Mouse (Mus musculus) neural tube, embryonic 11.5 days (tissue): ENCODE measurements at regions not wholly inside any gene's neighbourhood (a gene's known extent, or its start where the extent isn't known, plus 50 kb on each side); places are given as distances from the start of the nearest gene placed in this dataset.
"Not testable (repeated sequence)": the region's sequence is repeated elsewhere in the genome, so short reads cannot be mapped to it uniquely, and the experiment has no call there.

Source experiments
- ATAC-seq: fragments of 200-750 bp; cut with Nextera tagmentation; 2 replicates; pipeline ENCODE4 v1.8.0; 2017; ENCODE audit warnings: moderate number of reproducible peaks, mild to moderate bottlenecking, moderate TSS enrichment, moderate library complexity; ENCODE audit not compliant: insufficient read depth, low FRiP score, low TSS enrichment
- DNase-seq: peaks from one replicate; pipeline ENCODE4 v3.0.0-alpha.2; 2015; ENCODE audit warnings: low spot score
- H3K27ac ChIP-seq: fragments of 300-500 bp; sonication (generic); 2 replicates; pipeline ENCODE4 v1.5.1; 2014; ENCODE audit warnings: low read depth, mild to moderate bottlenecking, low read length
- H3K27me3 ChIP-seq: fragments of 300-500 bp; sonication (generic); 2 replicates; pipeline ENCODE4 v1.6.1; 2014; ENCODE audit warnings: mild to moderate bottlenecking, low read length, mixed read lengths; ENCODE audit not compliant: control insufficient read depth, insufficient read depth
- H3K36me3 ChIP-seq: fragments of 300-500 bp; sonication (generic); 2 replicates; pipeline ENCODE4 v1.6.1; 2014; ENCODE audit warnings: mild to moderate bottlenecking, low read length, moderate library complexity, mixed read lengths; ENCODE audit not compliant: control insufficient read depth, insufficient read depth
- H3K4me1 ChIP-seq: fragments of 300-500 bp; sonication (generic); 2 replicates; pipeline ENCODE4 v1.6.1; 2014; ENCODE audit warnings: low read length, mixed read lengths; ENCODE audit not compliant: control insufficient read depth, insufficient read depth
- H3K4me2 ChIP-seq: fragments of 300-500 bp; sonication (generic); 2 replicates; pipeline ENCODE4 v1.6.1; 2014; ENCODE audit warnings: low read depth, mild to moderate bottlenecking, moderate library complexity
- H3K4me3 ChIP-seq: fragments of 300-500 bp; sonication (generic); 2 replicates; pipeline ENCODE4 v1.5.1; 2014; ENCODE audit warnings: low read depth, low read length
- H3K9ac ChIP-seq: fragments of 300-500 bp; sonication (generic); 2 replicates; pipeline ENCODE4 v1.6.1; 2014; ENCODE audit warnings: mild to moderate bottlenecking, low read length
- H3K9me3 ChIP-seq: fragments of 300-500 bp; sonication (generic); 2 replicates; pipeline ENCODE4 v1.6.1; 2016; ENCODE audit warnings: low read length; ENCODE audit not compliant: control insufficient read depth
- WGBS: fragments of 180-500 bp; shearing (Covaris S2); extraction: QIAGEN DNeasy Blood & Tissue Kit; methylation state at CpG from one replicate; pipeline ENCODE4 v1.1.7; 2014; 5-methylcytosine and 5-hydroxymethylcytosine counted together

GRCm38 (mm10) chr1:17451204-17451866 is 694.4 kb downstream of the Crisp4 start:
- H3K4me1 ChIP-seq: no peaks in the 10 kb centered on the region
- DNase-seq (no peak), ATAC-seq (no peak)
- no peaks in the 10 kb centered on the region for H3K27me3 ChIP-seq
- no peak overlapping the region for H3K4me3 ChIP-seq
- 0 out of 2 replicates have a peak overlapping the region, but pooled peaks have one; percentile 10 for H3K27ac ChIP-seq
- WGBS: 65% methylated on average over 2 of the region's 2 CpGs
- H3K4me2 ChIP-seq: no peak overlapping the region
- no peaks in the 10 kb centered on the region for H3K36me3 ChIP-seq
- H3K9me3 ChIP-seq: no peaks in the 10 kb centered on the region
- H3K9ac ChIP-seq: no peak overlapping the region

- H3K27ac ChIP-seq: no peak overlapping the region
- no peaks in the 10 kb centered on the region for H3K27me3 ChIP-seq
- H3K4me3 ChIP-seq: no peak overlapping the region
- H3K9ac ChIP-seq: no peak overlapping the region
- no peak for ATAC-seq
- no peaks in the 10 kb centered on the region for H3K36me3 ChIP-seq
- no peak overlapping the region for H3K4me2 ChIP-seq
- DNase-seq: no peak
- H3K9me3 ChIP-seq: no peaks in the 10 kb centered on the region
- no peaks in the 10 kb centered on the region for H3K4me1 ChIP-seq
- WGBS: 39% methylated on average over 1 of the region's 1 CpGs
Observed at GRCm38 (mm10) chr1:17450715-17451114, 695.0 kb downstream of the Crisp4 start.

- no peaks in the 10 kb centered on the region for H3K4me1 ChIP-seq
- no peaks in the 10 kb centered on the region for H3K36me3 ChIP-seq
- H3K4me2 ChIP-seq: no peak overlapping the region
- ATAC-seq (no peak), DNase-seq (no peak)
- H3K9ac ChIP-seq: no peak overlapping the region
- no peaks in the 10 kb centered on the region for H3K27me3 ChIP-seq
- no peaks in the 10 kb centered on the region for H3K9me3 ChIP-seq
- H3K4me3 ChIP-seq: no peak overlapping the region
- no peak overlapping the region for H3K27ac ChIP-seq
Observed at GRCm38 (mm10) chr1:17450295-17450694, 695.4 kb downstream of the Crisp4 start.

- Histone ChIP-seq H3K4me1 (no peaks in the 10 kb centered on the region), H3K36me3 (no peaks in the 10 kb centered on the region), H3K9ac (no peak overlapping the region), H3K27ac (no peak overlapping the region), H3K4me3 (no peak overlapping the region), H3K9me3 (no peaks in the 10 kb centered on the region), H3K4me2 (no peak overlapping the region), H3K27me3 (no peaks in the 10 kb centered on the region)
- 85% methylated on average over 1 of the region's 1 CpGs for WGBS
- no peak for DNase-seq
- no peak for ATAC-seq
Observed at GRCm38 (mm10) chr1:17449291-17449690, 696.4 kb downstream of the Crisp4 start.

GRCm38 (mm10) chr1:17434064-17434463 is 711.6 kb downstream of the Crisp4 start:
- H3K27me3 ChIP-seq, H3K4me3 ChIP-seq, H3K27ac ChIP-seq, DNase-seq, H3K4me1 ChIP-seq, H3K9ac ChIP-seq, H3K36me3 ChIP-seq, H3K4me2 ChIP-seq, ATAC-seq, H3K9me3 ChIP-seq: not testable (repeated sequence)
- WGBS: 90% methylated on average over 5 of the region's 5 CpGs

- 55% methylated on average over 3 of the region's 3 CpGs for WGBS
- ATAC-seq (peak; percentile 23; the same call in 1 of the 2 replicates), DNase-seq (no peak)
- H3K4me3 ChIP-seq: no peak overlapping the region
- no peaks in the 10 kb centered on the region for H3K27me3 ChIP-seq
- H3K36me3 ChIP-seq: no peaks in the 10 kb centered on the region
- H3K4me1 ChIP-seq: no peaks in the 10 kb centered on the region
- H3K9ac ChIP-seq: no peak overlapping the region
- H3K4me2 ChIP-seq: no peak overlapping the region
- H3K27ac ChIP-seq: no peak overlapping the region
- no peaks in the 10 kb centered on the region for H3K9me3 ChIP-seq
Observed at GRCm38 (mm10) chr1:17415958-17416357, 729.7 kb downstream of the Crisp4 start.

- H3K27me3 ChIP-seq: no peaks in the 10 kb centered on the region
- H3K4me3 ChIP-seq: no peak overlapping the region
- ATAC-seq (no peak), DNase-seq (no peak)
- H3K4me2 ChIP-seq: no peak overlapping the region
- no peaks in the 10 kb centered on the region for H3K9me3 ChIP-seq
- no peak overlapping the region for H3K27ac ChIP-seq
- H3K9ac ChIP-seq: no peak overlapping the region
- H3K4me1 ChIP-seq: no peaks in the 10 kb centered on the region
- 90% methylated on average over 9 of the region's 9 CpGs for WGBS
- H3K36me3 ChIP-seq: no peaks in the 10 kb centered on the region
Observed at GRCm38 (mm10) chr1:17394893-17395292, 750.8 kb downstream of the Crisp4 start.

GRCm38 (mm10) chr1:17392114-17392819 is 753.4 kb downstream of the Crisp4 start:
- Histone ChIP-seq H3K36me3 (no peaks in the 10 kb centered on the region), H3K9me3 (no peaks in the 10 kb centered on the region), H3K4me2 (no peak overlapping the region), H3K27ac (no peak overlapping the region), H3K9ac (no peak overlapping the region), H3K4me3 (no peak overlapping the region), H3K27me3 (no peaks in the 10 kb centered on the region), H3K4me1 (no peaks in the 10 kb centered on the region)
- no peak for ATAC-seq
- 92% methylated on average over 2 of the region's 2 CpGs for WGBS
- DNase-seq: no peak

GRCm38 (mm10) chr1:17377562-17377961 is 768.1 kb downstream of the Crisp4 start:
- Histone ChIP-seq H3K9ac (no peak overlapping the region), H3K27me3 (no peaks in the 10 kb centered on the region), H3K36me3 (no peaks in the 10 kb centered on the region), H3K9me3 (no peaks in the 10 kb centered on the region), H3K4me3 (no peak overlapping the region), H3K27ac (no peak overlapping the region), H3K4me2 (no peak overlapping the region), H3K4me1 (no peaks in the 10 kb centered on the region)
- WGBS: 64% methylated on average over 2 of the region's 2 CpGs
- ATAC-seq (no peak), DNase-seq (no peak)
